Mouse (Mus musculus) brain, embryonic 14.5 days (tissue): ENCODE measurements around the gene Calr4.

Source experiments
- CTCF ChIP-seq: fragments of 200-500 bp; IDR thresholded peaks from 2 replicates; pipeline ENCODE4 v1.5.1; 2012; ENCODE audit warnings: inconsistent platforms, mild to moderate bottlenecking, moderate library complexity, borderline replicate concordance; ENCODE audit not compliant: insufficient read depth, insufficient read length; ENCODE audit errors: extremely low read depth
- POLR2A ChIP-seq: fragments of 200-500 bp; IDR thresholded peaks from 2 replicates; pipeline ENCODE4 v1.6.1; 2012; ENCODE audit warnings: mild to moderate bottlenecking, inconsistent platforms, borderline replicate concordance; ENCODE audit not compliant: poor library complexity, insufficient read depth, insufficient read length, severe bottlenecking; ENCODE audit errors: extremely low read depth

- TF ChIP-seq CTCF (no peak), POLR2A (no peak)
Measured at GRCm38 (mm10) chr4:109238428-109239268, 4.4 kb downstream of the Calr4 start.
